Mouse (Mus musculus) urinary bladder, postnatal 36 days (tissue): ENCODE data around the gene Kif24.

Experiments used
- DNase-seq, 2 experiments: peaks; one replicate each; pipeline ENCODE4 v3.0.0; 2022; ENCODE audit warnings: low spot score in 2 of 2, mixed read lengths in 1 of 2

Kif24 gene

GRCm38 (mm10) chr4:41406597-41406996, 58.1 kb downstream of the Kif24 start:
- DNase-seq: no peak

DNA sequence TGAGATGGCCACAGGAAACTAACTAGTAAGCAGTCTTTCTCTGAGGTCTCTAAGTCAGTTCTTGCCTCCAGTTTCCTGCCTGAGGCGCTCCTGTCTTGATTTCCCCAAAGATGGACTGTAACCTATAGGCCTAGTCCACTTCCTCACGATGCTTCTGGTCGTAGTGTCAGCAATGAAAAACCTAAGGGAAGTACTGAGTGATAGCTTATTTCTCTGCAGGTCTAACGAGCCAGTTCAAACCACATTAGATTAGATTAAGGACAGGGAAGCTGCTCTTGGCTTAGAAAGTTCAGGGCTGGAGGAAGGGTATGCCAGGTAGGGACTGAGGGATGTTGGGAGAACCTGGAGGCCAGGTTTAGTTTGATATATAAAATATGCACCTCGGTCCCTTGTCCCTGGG, 63.1 kb downstream of the Kif24 start:
- no peak for DNase-seq

DNA sequence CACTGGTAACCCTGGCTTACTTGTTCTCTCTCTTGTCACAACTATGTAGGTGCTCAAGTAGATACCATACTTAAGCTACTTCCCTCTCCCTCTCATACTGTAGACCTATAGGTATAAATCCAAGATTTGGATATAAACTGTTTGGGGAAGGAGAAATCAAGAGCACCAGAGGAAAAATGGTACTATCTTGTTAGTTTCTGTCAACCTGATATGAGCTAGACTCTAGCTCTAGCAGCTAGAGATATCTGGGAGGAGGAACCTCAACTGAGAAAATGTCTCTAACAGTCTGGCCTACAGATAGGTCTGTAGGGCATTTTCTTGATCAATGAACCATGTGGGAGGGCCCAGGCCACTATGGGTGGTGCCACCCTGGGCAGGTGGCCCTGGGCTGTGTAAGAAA, 63.5 kb downstream of the Kif24 start:
- no peak for DNase-seq

- peak in 1 of 2 experiments; percentile 68 for DNase-seq
These were observed 64.8 kb downstream of the Kif24 start for GRCm38 (mm10) chr4:41399904-41400303.

- no peak for DNase-seq
These were observed 66.3 kb downstream of the Kif24 start for GRCm38 (mm10) chr4:41398353-41398752.

- DNase-seq: no peak
These were observed 70.0 kb downstream of the Kif24 start for GRCm38 (mm10) chr4:41394651-41395050.

- no peak for DNase-seq
These were observed 73.7 kb downstream of the Kif24 start for GRCm38 (mm10) chr4:41391015-41391414.

- DNase-seq: peak; percentile 72 to 79
These were observed 74.6 kb downstream of the Kif24 start for GRCm38 (mm10) chr4:41390122-41390521.

DNA sequence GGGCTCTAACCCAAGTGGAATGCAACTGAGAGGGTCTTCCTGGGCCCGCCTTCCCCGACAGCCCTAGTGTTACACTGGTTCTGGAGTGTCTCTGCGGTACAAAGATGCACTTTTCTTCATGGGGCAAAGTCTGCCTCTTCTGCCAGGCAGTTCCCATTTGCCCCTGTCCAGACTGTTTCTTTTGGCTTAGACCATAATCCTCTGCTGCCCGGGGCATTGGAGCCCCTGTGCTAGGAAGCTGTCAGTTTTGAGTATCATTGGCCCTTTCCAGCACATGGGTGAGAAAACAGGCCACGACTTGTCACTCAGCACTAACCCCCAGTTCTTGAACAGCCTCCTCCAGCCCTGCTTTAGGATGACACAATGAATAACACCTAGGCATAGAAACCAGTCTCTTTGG, 75.4 kb downstream of the Kif24 start:
- DNase-seq: no peak

DNA sequence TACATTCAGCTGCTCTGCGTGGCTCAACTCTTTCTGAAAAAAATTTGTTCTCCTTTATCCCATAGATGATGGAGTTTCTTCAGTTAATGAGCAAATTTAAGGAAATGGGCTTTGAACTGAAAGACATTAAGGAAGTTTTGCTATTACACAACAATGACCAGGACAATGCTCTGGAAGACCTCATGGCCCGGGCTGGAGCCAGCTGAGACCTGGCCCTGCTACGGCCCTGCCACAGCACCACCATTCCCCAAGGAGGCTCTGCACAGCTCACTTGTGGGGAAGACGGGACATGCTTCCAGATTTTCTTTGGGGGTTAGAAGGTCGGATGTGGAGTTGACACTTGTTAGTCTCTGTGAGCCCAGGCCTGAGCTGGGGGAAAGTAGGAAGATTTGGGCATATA, 76.1 kb downstream of the Kif24 start:
- DNase-seq: peak in 1 of 2 experiments; percentile 14

DNA sequence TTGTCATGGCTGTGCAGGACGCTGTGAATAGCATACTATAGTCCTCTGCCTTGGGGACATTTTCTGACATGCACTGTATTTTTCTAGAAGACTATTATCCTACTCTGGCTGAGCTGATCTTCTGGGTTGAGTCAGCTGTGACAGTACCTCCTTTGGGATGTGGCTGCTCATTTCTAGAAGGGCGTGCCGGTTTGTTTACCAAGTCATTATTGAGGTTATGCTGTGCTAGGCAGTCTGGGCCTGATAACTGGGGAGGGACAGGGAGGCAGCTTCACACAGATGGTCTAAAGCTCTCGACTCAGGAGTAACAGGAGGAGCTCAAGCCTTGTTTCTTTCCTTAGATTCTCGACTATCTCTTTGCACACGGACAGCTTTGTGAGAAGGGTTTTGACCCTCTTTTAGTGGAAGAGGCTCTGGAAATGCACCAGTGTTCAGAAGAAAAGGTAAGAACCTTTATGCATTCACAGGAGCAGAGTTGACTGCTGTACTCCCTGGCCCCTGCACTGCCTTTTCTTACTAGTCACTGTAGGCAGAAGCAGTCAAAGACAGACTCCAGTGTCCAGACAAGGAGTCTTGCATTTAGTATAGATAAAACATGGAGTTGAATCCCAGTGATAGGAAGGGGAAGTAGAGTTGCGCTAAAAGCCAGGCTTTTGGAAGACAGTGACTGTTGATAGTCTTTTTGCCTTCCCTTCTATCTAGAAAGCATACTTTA, 76.8 kb downstream of the Kif24 start:
- DNase-seq: peak; percentile 20 to 40

GRCm38 (mm10) chr4:41386412-41386975, 78.2 kb downstream of the Kif24 start:
- DNase-seq: no peak

- no peak for DNase-seq
These were observed 83.3 kb downstream of the Kif24 start for GRCm38 (mm10) chr4:41381213-41381950.

DNA sequence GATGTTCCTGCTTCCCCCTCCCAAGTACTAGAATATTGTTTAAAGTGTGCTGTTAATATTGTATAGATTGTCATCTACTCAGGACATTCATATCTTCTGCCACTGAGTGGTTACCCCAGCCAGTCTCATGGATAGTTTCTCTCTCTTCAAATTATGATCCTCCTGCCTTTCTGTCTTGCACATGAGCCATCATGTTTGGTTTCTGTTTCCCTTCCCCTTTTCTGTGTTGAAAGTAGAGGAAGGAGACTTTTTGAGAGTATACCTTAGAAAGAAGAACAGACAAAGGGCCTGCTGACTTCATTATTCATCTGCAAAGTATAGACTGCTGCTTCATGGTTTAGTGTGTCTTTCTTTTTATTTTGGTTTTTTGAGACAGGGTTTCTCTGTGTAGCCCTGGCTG, 87.1 kb downstream of the Kif24 start:
- DNase-seq: no peak

DNA sequence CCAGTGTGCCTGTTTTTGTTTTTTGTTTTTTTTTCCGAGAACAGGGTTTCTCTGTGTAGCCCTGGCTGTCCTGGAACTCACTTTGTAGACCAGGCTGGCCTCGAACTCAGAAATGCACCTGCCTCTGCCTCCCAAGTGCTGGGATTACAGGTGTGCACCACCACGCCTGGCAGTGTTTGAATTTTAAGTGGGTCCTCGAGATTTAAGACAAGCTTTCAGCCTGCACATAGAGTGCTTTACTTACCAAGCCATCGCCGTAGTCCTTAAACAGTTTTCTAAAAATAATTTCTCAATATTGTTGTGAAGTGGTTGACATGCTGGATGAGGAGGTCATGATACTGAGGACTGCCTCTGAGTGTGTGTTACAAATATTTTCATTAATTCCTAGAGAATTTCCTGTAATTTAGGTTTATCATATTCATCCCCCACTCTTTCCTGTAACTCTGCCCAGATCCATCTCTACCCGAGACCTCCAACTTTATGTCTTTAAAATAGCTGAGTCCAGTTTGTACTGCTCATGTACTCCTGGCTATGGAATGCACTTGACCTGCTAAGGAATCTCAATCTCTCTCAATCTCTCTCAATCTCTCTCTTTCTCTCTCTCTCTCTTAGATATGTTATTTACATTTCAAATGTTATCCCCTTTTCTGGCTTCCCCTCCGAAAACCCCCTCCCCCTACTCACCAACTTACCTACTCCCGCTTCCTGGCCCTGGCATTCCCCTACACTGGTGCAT, 94.8 kb downstream of the Kif24 start:
- DNase-seq: no peak

DNA sequence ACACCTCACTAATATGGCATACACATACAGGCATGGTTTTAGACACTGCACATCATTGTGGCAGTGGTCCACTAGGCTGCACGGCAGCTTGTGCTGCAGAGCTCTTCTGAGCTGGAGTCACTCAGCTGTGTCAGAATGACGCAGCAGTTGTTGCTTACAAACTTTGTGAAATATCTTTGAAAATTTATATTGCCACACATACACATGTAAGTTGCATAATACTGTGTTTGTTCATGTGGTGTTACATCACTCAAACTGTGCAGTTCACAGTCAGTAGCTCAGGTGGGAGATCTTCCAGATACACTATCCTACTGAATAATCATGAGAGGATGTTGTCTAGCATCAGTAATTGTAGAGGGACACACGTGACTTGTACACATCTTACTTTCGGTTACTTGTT, 96.5 kb downstream of the Kif24 start:
- no peak for DNase-seq

- DNase-seq: no peak
These were observed 103.6 kb downstream of the Kif24 start for GRCm38 (mm10) chr4:41361059-41361458.

DNA sequence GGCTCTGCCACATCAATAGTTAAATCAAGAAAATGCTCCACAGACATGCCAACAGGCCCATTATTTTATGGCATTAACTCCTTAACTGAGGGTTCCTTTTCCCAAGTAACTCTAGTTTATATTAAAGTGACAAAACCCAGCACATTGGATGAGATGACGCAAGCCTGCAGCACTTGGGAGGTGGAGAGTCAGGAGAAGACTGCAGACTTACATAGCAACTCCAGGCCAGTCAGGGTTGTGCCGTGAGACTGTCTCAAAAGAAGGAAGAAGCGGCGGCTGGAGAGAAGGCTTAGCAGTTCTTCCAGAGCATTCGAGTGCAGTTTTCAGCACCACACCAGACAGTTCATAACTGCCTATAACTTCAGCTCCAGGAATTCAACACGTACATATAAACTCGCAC, 105.3 kb downstream of the Kif24 start:
- DNase-seq: no peak

DNA sequence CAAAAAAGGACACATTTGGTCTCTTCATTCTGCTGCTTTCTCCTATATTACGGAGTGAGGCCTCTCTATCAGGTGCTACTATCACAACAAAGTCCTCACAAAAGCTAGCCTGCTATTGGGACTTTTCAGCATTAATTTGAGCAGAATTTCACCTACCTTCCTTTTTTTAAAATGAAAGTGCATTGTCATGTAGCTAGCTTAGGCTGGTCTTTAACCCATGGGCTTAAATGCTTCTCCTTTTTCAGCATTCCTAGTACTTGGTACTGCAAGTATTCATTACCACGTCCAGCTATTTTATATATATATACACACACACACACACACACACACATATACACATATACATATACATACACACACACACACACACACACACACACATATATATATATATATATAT, 106.0 kb downstream of the Kif24 start:
- DNase-seq: no peak

- DNase-seq: no peak
These were observed 107.5 kb downstream of the Kif24 start for GRCm38 (mm10) chr4:41357154-41357553.

- DNase-seq: no peak
These were observed 111.4 kb downstream of the Kif24 start for GRCm38 (mm10) chr4:41353265-41353664.

DNA sequence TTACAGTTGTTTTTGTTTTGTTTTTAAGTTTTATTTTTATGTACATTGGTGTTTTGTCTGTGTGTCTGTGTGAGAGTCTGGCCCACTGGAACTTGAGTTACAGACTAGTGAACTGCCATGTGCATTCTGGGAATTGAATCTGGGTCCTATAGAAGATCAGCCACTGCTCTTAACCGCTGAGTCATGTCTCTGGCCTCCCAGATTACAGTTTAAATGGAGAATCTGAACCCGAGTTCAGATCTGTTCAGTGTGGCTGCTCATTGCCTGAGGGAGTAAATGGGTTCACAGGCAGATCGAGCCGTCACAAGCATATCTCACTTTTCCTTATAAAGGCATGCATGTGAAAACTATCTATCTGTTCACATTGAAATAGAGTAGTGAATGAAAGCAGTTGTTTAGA, 111.9 kb downstream of the Kif24 start:
- no peak for DNase-seq
